Mouse (Mus musculus) bone marrow macrophage, adult 2 months (primary cell): ENCODE measurements around the gene H3f3b.
"Not testable (repeated sequence)": the region's sequence is repeated elsewhere in the genome, so short reads cannot be mapped to it uniquely, and the experiment has no call there.

Experiments used
- CTCF ChIP-seq: IDR thresholded peaks from 2 replicates; pipeline ENCODE4 v1.5.1; 2012; ENCODE audit warnings: low read depth, mild to moderate bottlenecking, low read length, moderate library complexity
- POLR2A ChIP-seq: IDR thresholded peaks from 2 replicates; pipeline ENCODE4 v1.6.1; 2012; ENCODE audit warnings: mild to moderate bottlenecking, low read depth, low read length, borderline replicate concordance

- not testable (repeated sequence) for TF ChIP-seq CTCF, POLR2A
These were observed 4.5 kb downstream of the H3f3b start for GRCm38 (mm10) chr11:116023074-116023770.
